Mouse (Mus musculus) embryonic facial prominence, embryonic 10.5 days (tissue): ENCODE measurements around the gene Rph3a. TPM values are rescaled to one million over a fixed set of nuclear protein-coding genes. Genes with fewer than 3 reads are reported as not detected.
A peak's percentile ranks its signal among the peaks of the same experiment; 100 is the strongest.

Source experiments
- DNase-seq: peaks from one replicate; pipeline ENCODE4 v3.0.0-alpha.2; 2017; ENCODE audit warnings: low spot score
- H3K27ac ChIP-seq: fragments of 300-500 bp; sonication (generic); replicated peaks from 2 replicates; pipeline ENCODE4 v1.5.1; 2016; ENCODE audit warnings: mild to moderate bottlenecking
- H3K27me3 ChIP-seq: fragments of 300-500 bp; sonication (generic); replicated peaks from 2 replicates; pipeline ENCODE4 v1.6.1; 2016; ENCODE audit warnings: low read depth, mild to moderate bottlenecking; ENCODE audit not compliant: poor library complexity, severe bottlenecking
- H3K36me3 ChIP-seq: fragments of 300-500 bp; sonication (generic); replicated peaks from 2 replicates; pipeline ENCODE4 v1.6.1; 2016; ENCODE audit warnings: mild to moderate bottlenecking, moderate library complexity
- H3K4me1 ChIP-seq: fragments of 300-500 bp; sonication (generic); 2 replicates; pipeline ENCODE4 v1.6.1; 2016
- H3K4me3 ChIP-seq: fragments of 300-500 bp; sonication (generic); 2 replicates; pipeline ENCODE4 v1.5.1; 2016; ENCODE audit warnings: mild to moderate bottlenecking, moderate library complexity
- H3K9me3 ChIP-seq: fragments of 300-500 bp; sonication (generic); 2 replicates; pipeline ENCODE4 v1.6.1; 2016; ENCODE audit warnings: mild to moderate bottlenecking
- WGBS: fragments of 180-500 bp; shearing (Covaris S2); methylation state at CpG from one replicate; pipeline ENCODE4 v1.1.7; 2016; 5-methylcytosine and 5-hydroxymethylcytosine counted together
- polyA plus RNA-seq: library from polyadenylated mRNA; unstranded; fragments of >200 nt; fragmentation: Nextera tagmentation; extraction: Ambion mirVana; gene quantifications from 2 replicates; pipeline ENCODE4 v1.2.1, GENCODE M21; 2016

Rph3a gene
- polyA plus RNA-seq, 1 experiment from 2014 or later = 0.20 TPM

DNA sequence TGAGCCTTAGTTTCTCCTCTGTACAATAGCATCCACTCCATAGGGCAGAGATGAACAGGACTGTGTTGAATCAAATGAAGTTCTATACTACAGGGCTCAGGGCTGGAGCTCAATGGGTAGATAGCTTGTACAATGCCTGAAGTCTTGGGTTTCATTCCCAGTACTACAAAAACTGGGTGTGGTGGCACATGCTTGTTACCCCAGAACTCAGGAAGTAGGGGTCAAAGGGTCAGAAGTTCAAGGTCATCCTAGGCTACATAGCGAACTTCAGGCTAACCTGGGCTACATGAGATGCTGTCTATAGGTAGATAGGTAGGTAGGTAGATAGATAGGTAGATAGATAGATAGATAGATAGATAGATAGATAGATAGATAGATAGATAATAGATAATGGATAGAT lies 38.6 kb downstream of the Rph3a start:
- Histone ChIP-seq H3K4me3 (no peak overlapping the region), H3K9me3 (no peaks in the 10 kb centered on the region), H3K27ac (no peak overlapping the region), H3K27me3 (no peaks in the 10 kb centered on the region), H3K36me3 (no peaks in the 10 kb centered on the region), H3K4me1 (0 out of 2 replicates have a peak, but pooled peaks cover 4% of the 10 kb centered on the region)
- 85% methylated on average over 1 of the region's 1 CpGs for WGBS
- no peak for DNase-seq

GRCm38 (mm10) chr5:120969703-120970102 lies 40.2 kb downstream of the Rph3a start:
- H3K4me3 ChIP-seq = no peak overlapping the region
- DNase-seq = no peak
- no peaks in the 10 kb centered on the region for H3K36me3 ChIP-seq
- no peaks in the 10 kb centered on the region for H3K4me1 ChIP-seq
- no peak overlapping the region for H3K27ac ChIP-seq
- WGBS = 49% methylated on average over 4 of the region's 4 CpGs
- no peaks in the 10 kb centered on the region for H3K9me3 ChIP-seq
- H3K27me3 ChIP-seq = no peaks in the 10 kb centered on the region

DNA sequence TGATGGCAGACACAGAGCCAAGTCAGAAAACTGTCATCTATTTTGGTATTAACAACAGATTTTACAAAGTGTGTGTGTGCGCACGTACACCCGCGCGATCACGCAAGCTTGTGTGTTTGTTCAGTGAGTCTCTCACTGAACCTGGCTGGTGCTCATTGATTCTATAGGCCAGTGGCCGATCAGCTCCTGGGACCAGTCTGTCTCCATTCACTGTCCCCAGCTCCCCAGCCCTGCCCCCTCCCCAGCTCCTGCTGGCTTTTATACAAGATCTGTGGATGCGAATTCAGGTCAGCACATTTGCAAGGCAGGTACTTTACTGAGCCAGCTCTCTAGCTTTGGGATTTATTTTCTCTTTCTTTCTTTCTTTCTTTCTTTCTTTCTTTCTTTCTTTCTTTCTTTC lies 41.1 kb downstream of the Rph3a start:
- 88% methylated on average over 8 of the region's 8 CpGs for WGBS
- no peaks in the 10 kb centered on the region for H3K4me1 ChIP-seq

DNA sequence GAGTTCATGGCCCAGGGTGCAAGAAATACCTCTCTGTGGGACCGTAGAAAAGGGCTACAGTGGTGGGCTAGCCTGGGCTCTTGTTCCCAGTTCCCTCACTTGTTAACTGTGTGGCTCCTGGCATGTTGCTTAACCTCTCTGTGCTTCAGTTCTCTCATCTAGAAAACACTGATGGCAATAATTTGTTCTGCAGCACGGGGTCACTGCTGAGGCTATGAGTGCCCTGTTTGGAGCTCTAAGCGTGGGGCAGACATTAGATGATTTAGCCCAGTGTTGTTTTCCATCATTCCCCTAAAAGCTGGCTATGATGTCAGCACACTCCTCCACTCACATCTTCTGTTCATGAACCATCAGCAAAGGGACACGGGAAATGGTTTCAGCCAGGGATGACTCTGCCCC lies 41.8 kb downstream of the Rph3a start:
- no peak overlapping the region for H3K4me3 ChIP-seq
- WGBS = 68% methylated on average over 4 of the region's 4 CpGs
- no peaks in the 10 kb centered on the region for H3K9me3 ChIP-seq
- no peaks in the 10 kb centered on the region for H3K27me3 ChIP-seq
- no peak overlapping the region for H3K27ac ChIP-seq
- H3K36me3 ChIP-seq = no peaks in the 10 kb centered on the region
- DNase-seq = no peak
- H3K4me1 ChIP-seq = no peaks in the 10 kb centered on the region

More for the DNA sequence above, 41.1 kb downstream of the Rph3a start:
- no peak for DNase-seq
- Histone ChIP-seq H3K9me3 (no peaks in the 10 kb centered on the region), H3K36me3 (no peaks in the 10 kb centered on the region), H3K27me3 (no peaks in the 10 kb centered on the region), H3K4me3 (no peak overlapping the region), H3K27ac (no peak overlapping the region)

GRCm38 (mm10) chr5:120967355-120968133 lies 42.3 kb downstream of the Rph3a start:
- no peaks in the 10 kb centered on the region for H3K9me3 ChIP-seq
- no peaks in the 10 kb centered on the region for H3K36me3 ChIP-seq
- no peaks in the 10 kb centered on the region for H3K4me1 ChIP-seq
- H3K27me3 ChIP-seq = no peaks in the 10 kb centered on the region
- no peak overlapping the region for H3K4me3 ChIP-seq
- DNase-seq = no peak
- 85% methylated on average over 13 of the region's 13 CpGs for WGBS
- no peak overlapping the region for H3K27ac ChIP-seq

- Histone ChIP-seq H3K36me3 (no peaks in the 10 kb centered on the region), H3K4me3 (no peak overlapping the region), H3K9me3 (no peaks in the 10 kb centered on the region), H3K27ac (no peak overlapping the region), H3K4me1 (no peaks in the 10 kb centered on the region), H3K27me3 (no peaks in the 10 kb centered on the region)
- no peak for DNase-seq
- WGBS = 91% methylated on average over 8 of the region's 8 CpGs
These were observed 43.0 kb downstream of the Rph3a start for GRCm38 (mm10) chr5:120966894-120967293.

DNA sequence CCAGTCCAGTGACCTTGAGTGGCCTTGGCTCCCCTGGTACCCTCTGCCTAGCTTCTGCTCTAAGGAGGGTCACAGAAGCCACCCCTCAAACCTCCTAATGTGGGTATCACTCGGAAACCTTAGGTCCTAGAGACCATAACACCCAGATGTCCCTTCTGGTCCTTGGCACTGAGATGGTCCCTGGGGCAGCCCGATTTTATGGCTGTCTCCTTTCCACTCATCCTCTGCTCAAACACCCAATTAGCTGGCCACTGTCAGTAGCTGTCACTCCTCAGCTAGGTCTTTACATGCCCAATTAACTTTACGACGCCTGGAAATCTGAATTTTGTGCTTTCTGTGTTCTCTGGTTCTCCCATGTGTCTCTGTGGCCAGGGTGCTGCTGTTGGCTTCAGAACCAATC lies 43.7 kb downstream of the Rph3a start:
- Histone ChIP-seq H3K4me1 (no peaks in the 10 kb centered on the region), H3K27ac (no peak overlapping the region), H3K9me3 (no peaks in the 10 kb centered on the region), H3K27me3 (no peaks in the 10 kb centered on the region), H3K36me3 (no peaks in the 10 kb centered on the region), H3K4me3 (no peak overlapping the region)
- WGBS = 86% methylated on average over 4 of the region's 4 CpGs
- no peak for DNase-seq

DNA sequence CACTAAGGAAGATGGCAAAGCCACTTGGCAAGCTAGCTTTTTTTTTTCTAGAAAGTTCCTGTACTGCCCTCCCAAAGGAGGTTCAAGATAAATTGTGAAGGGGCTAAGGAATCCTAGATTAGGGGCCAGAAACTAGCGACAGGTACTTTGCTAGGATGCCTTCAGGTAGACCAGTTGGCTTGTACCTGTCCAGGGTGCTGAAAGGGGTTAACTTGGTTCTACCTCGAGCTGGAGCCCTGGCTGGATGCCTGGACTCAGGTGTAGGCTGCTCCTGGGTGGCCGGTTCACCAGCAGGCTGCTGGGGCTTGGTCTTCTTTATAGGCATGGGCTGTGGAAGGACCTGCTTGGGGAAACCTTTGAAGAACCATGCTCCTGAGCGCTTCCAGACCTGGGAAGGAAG lies 48.9 kb downstream of the Rph3a start:
- no peaks in the 10 kb centered on the region for H3K27me3 ChIP-seq
- no peaks in the 10 kb centered on the region for H3K4me1 ChIP-seq
- no peak overlapping the region for H3K27ac ChIP-seq
- DNase-seq = peak; percentile 35
- WGBS = 64% methylated on average over 4 of the region's 4 CpGs
- peaks cover 4% of the 10 kb centered on the region; the same call in 1 of the 2 replicates for H3K9me3 ChIP-seq
- H3K4me3 ChIP-seq = no peak overlapping the region
- H3K36me3 ChIP-seq = no peaks in the 10 kb centered on the region

DNA sequence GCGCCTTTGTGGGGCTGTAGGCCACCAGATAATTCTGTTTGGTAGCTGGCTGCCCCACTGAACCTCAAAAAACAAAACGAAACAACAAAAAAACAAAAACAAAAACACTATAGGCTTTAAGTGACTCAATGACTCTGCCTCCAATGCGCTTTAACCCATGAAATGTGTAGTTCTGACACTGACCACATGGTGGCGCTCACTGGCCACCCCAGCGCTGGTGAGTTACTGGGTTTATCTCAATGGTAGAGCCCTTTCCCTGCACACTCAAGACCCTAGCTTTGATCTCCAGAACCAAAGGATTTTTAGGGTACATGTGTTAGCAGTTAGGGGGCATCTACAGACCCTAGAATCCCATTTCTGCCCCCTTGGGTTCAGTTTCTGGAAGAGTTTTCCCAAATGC lies 55.9 kb downstream of the Rph3a start:
- DNase-seq = peak; percentile 56
- 0 out of 2 replicates have a peak, but pooled peaks cover under 1% of the 10 kb centered on the region for H3K9me3 ChIP-seq
- 0 out of 2 replicates have a peak, but pooled peaks cover 3% of the 10 kb centered on the region for H3K4me1 ChIP-seq
- 18% methylated on average over 5 of the region's 5 CpGs for WGBS
- no peaks in the 10 kb centered on the region for H3K27me3 ChIP-seq
- H3K27ac ChIP-seq = no peak overlapping the region
- H3K4me3 ChIP-seq = no peak overlapping the region
- H3K36me3 ChIP-seq = no peaks in the 10 kb centered on the region

- no peaks in the 10 kb centered on the region for H3K27me3 ChIP-seq
- 82% methylated on average over 10 of the region's 10 CpGs for WGBS
- H3K27ac ChIP-seq = no peak overlapping the region
- H3K4me3 ChIP-seq = no peak overlapping the region
- H3K4me1 ChIP-seq = 0 out of 2 replicates have a peak, but pooled peaks cover 3% of the 10 kb centered on the region
- no peaks in the 10 kb centered on the region for H3K36me3 ChIP-seq
- no peaks in the 10 kb centered on the region for H3K9me3 ChIP-seq
- DNase-seq = no peak
These were observed 57.6 kb downstream of the Rph3a start for GRCm38 (mm10) chr5:120952242-120952770.

GRCm38 (mm10) chr5:120942076-120942475 lies 67.8 kb downstream of the Rph3a start:
- Histone ChIP-seq H3K27ac (no peak overlapping the region), H3K4me1 (0 out of 2 replicates have a peak, but pooled peaks cover 4% of the 10 kb centered on the region), H3K9me3 (no peaks in the 10 kb centered on the region), H3K36me3 (no peaks in the 10 kb centered on the region), H3K27me3 (no peaks in the 10 kb centered on the region), H3K4me3 (no peak overlapping the region)
- 74% methylated on average over 10 of the region's 10 CpGs for WGBS
- DNase-seq = no peak

- H3K27ac ChIP-seq = no peak overlapping the region
- H3K27me3 ChIP-seq = no peaks in the 10 kb centered on the region
- DNase-seq = no peak
- no peak overlapping the region for H3K4me3 ChIP-seq
- H3K9me3 ChIP-seq = no peaks in the 10 kb centered on the region
- H3K4me1 ChIP-seq = 0 out of 2 replicates have a peak, but pooled peaks cover 4% of the 10 kb centered on the region
- H3K36me3 ChIP-seq = no peaks in the 10 kb centered on the region
- 44% methylated on average over 8 of the region's 8 CpGs for WGBS
These were observed 71.3 kb downstream of the Rph3a start for GRCm38 (mm10) chr5:120938586-120938985.

GRCm38 (mm10) chr5:120937841-120938240 lies 72.1 kb downstream of the Rph3a start:
- Histone ChIP-seq H3K4me1 (0 out of 2 replicates have a peak, but pooled peaks cover 4% of the 10 kb centered on the region), H3K27ac (no peak overlapping the region), H3K9me3 (no peaks in the 10 kb centered on the region), H3K27me3 (no peaks in the 10 kb centered on the region), H3K4me3 (no peak overlapping the region), H3K36me3 (no peaks in the 10 kb centered on the region)
- WGBS = 77% methylated on average over 4 of the region's 4 CpGs
- no peak for DNase-seq
